Mouse (Mus musculus): Measurements from ENCODE around the gene Inpp5f.

The Inpp5f gene

GRCm38 (mm10) chr7:128739462-128740277 lies 128.5 kb downstream of the Inpp5f start:
- DNase-seq (ENCODE audit: low read depth, low spot score), result peak; percentile 48

- peak; percentile 89 for DNase-seq (ENCODE audit: low read depth, low spot score)
These were observed 129.2 kb downstream of the Inpp5f start, which contains the start of gene Mcmbp for GRCm38 (mm10) chr7:128740334-128740733. Mcmbp (minus strand) TSS chr7:128740495.

- peak; percentile 61 for DNase-seq (ENCODE audit: low read depth, low spot score)
These were observed 132.8 kb downstream of the Inpp5f start for GRCm38 (mm10) chr7:128743898-128744297.

- peak; percentile 99 for DNase-seq (ENCODE audit: low read depth, low spot score)
These were observed 133.8 kb downstream of the Inpp5f start, which contains the start of gene Sec23ip for GRCm38 (mm10) chr7:128744684-128745485. Sec23ip (plus strand) TSS chr7:128744943.
